Comparison of ENCODE assay signal across 9 mouse cellular contexts in the genomic region with DNA sequence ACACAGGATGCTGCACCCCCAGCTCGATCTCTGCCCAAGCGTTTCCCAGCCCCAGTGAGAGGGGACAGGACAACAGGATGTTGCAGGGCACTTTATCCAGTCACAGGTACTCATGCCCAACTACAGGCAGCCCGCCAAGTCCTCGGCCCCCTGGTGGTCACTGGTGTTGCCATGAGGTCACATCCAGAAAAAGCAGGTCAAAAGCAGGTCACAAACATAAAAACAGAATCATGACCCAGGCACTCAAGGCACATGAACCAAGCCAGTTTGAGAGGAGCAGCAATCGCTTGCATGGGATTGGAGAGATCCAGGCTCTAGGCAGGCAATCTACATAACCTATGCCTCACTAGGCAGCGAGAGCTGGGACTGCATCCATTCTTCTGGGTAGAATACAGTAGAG. TPM values are rescaled to one million over a fixed set of nuclear protein-coding genes. Genes with fewer than 3 reads are reported as not detected.
DNase-seq lines count a peak whose midpoint lies in the region; ATAC-seq and TF ChIP-seq lines count a peak whose summit lies in the region.
"Had no signal": no experiment of that assay in that cellular context is flagged by ENCODE, and none has a peak within 500 bp of the region (broad histone marks: within the 10 kb centered on the region; RNA-seq: fewer than 3 reads in every experiment).

No protein-coding gene starts in this region.

- H3K27me3 ChIP-seq in thymus, adult 2 months (ENCODE audit: control insufficient read depth, insufficient read depth, low read length) = no peaks in the 10 kb centered on the region
- H3K27me3 ChIP-seq in kidney, embryonic 16.5 days (ENCODE audit: insufficient read depth, low read length) = no peaks in the 10 kb centered on the region
- H3K27me3 ChIP-seq: embryonic facial prominence, embryonic 13.5 days had no signal

- H3K36me3 ChIP-seq in thymus, adult 2 months (ENCODE audit: control insufficient read depth, insufficient read depth, low read length) = peaks cover 38% of the 10 kb centered on the region
- peaks cover 27% of the 10 kb centered on the region for H3K36me3 ChIP-seq in kidney, embryonic 16.5 days (ENCODE audit: insufficient read depth, low read length)

- H3K9ac ChIP-seq in kidney, embryonic 16.5 days (replicated peaks; ENCODE audit: low read length) = no peak overlapping the region

- peak; percentile 58; the same call in 1 of the 2 replicates for TF ChIP-seq CTCF in thymus, adult 2 months (IDR thresholded peaks at IDR 0.05; ENCODE audit: borderline replicate concordance, control insufficient read depth, extremely low read depth, insufficient read depth, low read length, poor library complexity)

- H3K4me2 ChIP-seq in kidney, embryonic 16.5 days (replicated peaks; ENCODE audit: low read depth, low read length) = no peak overlapping the region
- H3K4me2 ChIP-seq: embryonic facial prominence, embryonic 13.5 days had no signal

- peak; percentile 52; the same call in 1 of the 2 replicates for ATAC-seq in granulocyte monocyte progenitor cell, adult 5-6 weeks (replicated peaks; ENCODE audit: poor library complexity, severe bottlenecking)
- 0 out of 2 replicates have a peak, but pooled peaks have one; percentile 7 for ATAC-seq in kidney, embryonic 16.5 days (ENCODE audit: low FRiP score, low TSS enrichment)
- ATAC-seq in megakaryocyte, adult 5-6 weeks (ENCODE audit: poor library complexity, severe bottlenecking) = 0 out of 2 replicates have a peak, but pooled peaks have one; percentile 33

- no peak overlapping the region for H3K4me3 ChIP-seq in thymus, adult 2 months (ENCODE audit: control insufficient read depth, insufficient read depth, low read length)
- no peak overlapping the region for H3K4me3 ChIP-seq in kidney, embryonic 16.5 days (ENCODE audit: low read length)
- H3K4me3 ChIP-seq: embryonic facial prominence, embryonic 13.5 days had no signal

- peak; percentile 47 for DNase-seq in thymus, adult 2 months
- DNase-seq in thymus, adult 18-20 months = no peak
- peak; percentile 78 for DNase-seq in cerebellum, adult 11-12 months
- peak; percentile 49 for DNase-seq in thymus, postnatal 25 days
- no peak for DNase-seq in layer of hippocampus, adult 9-11 months

- no peak for TF ChIP-seq POLR2A in thymus, adult 2 months (IDR thresholded peaks at IDR 0.05; ENCODE audit: control insufficient read depth, extremely low read depth, insufficient read depth, low read length, poor library complexity)

- 68% methylated on average over 6 of the region's 6 CpGs for WGBS in thymus, adult 2 months
- WGBS in kidney, embryonic 16.5 days = 39% methylated on average over 6 of the region's 6 CpGs

- 0 out of 2 replicates have a peak, but pooled peaks cover 6% of the 10 kb centered on the region for H3K4me1 ChIP-seq in thymus, adult 2 months (replicated peaks; ENCODE audit: control insufficient read depth, insufficient read depth, low read length)
- 0 out of 2 replicates have a peak, but pooled peaks cover 11% of the 10 kb centered on the region for H3K4me1 ChIP-seq in kidney, embryonic 16.5 days (ENCODE audit: insufficient read depth, low read length)

- H3K9me3 ChIP-seq in kidney, embryonic 16.5 days (ENCODE audit: low read length) = no peaks in the 10 kb centered on the region
- H3K9me3 ChIP-seq: embryonic facial prominence, embryonic 13.5 days had no signal

- H3K27ac ChIP-seq in thymus, adult 2 months (ENCODE audit: control insufficient read depth, insufficient read depth, low read length) = no peak overlapping the region
- H3K27ac ChIP-seq in kidney, embryonic 16.5 days (ENCODE audit: low read length) = no peak overlapping the region

RNA-seq across cellular contexts. Expression of a gene that starts 14.2 kb away (rescaled TPM):
- 283 and 325 TPM in 2 replicates for polyA plus RNA-seq in thymus, adult 2 months (2012; rRNA removed)
- total RNA-seq in granulocyte monocyte progenitor cell, adult 5-6 weeks (2014; fragmentation: Nextera tagmentation) = 1.3 and 8.5 TPM in 2 replicates
- total RNA-seq in granulocyte monocyte progenitor cell, adult 5-6 weeks (2017) = 8.8 and 16.9 TPM in 2 replicates
- 7.1 and 8.7 TPM in 2 replicates for polyA plus RNA-seq in kidney, embryonic 16.5 days (2015; fragmentation: Nextera tagmentation; extraction: Ambion mirVana)
- total RNA-seq in megakaryocyte, adult 5-6 weeks (2015) = 7.9 and 11.6 TPM in 2 replicates
- total RNA-seq in megakaryocyte, adult 5-6 weeks (2017) = 11.8 and 12.5 TPM in 2 replicates

RNA-seq across cellular contexts. Expression of a gene that starts 32.8 kb away (rescaled TPM):
- 0.18 and 0.29 TPM in 2 replicates for polyA plus RNA-seq in thymus, adult 2 months (2012; rRNA removed)
- total RNA-seq in granulocyte monocyte progenitor cell, adult 5-6 weeks (2014; fragmentation: Nextera tagmentation) = 2.4 and 2.8 TPM in 2 replicates
- total RNA-seq in granulocyte monocyte progenitor cell, adult 5-6 weeks (2017) = 3.3 and 3.6 TPM in 2 replicates
- polyA plus RNA-seq in kidney, embryonic 16.5 days (2015; fragmentation: Nextera tagmentation; extraction: Ambion mirVana) = 0.20 and 0.35 TPM in 2 replicates
- total RNA-seq in megakaryocyte, adult 5-6 weeks (2015) = 0.22 and 0.41 TPM in 2 replicates
- 0.28 and 0.55 TPM in 2 replicates for total RNA-seq in megakaryocyte, adult 5-6 weeks (2017)

RNA-seq across cellular contexts. Expression of a gene that starts 32.9 kb away (rescaled TPM):
- polyA plus RNA-seq in thymus, adult 2 months (2012; rRNA removed) = 10.8 and 11.0 TPM in 2 replicates
- total RNA-seq in granulocyte monocyte progenitor cell, adult 5-6 weeks (2014; fragmentation: Nextera tagmentation) = 8.0 and 9.4 TPM in 2 replicates
- total RNA-seq in granulocyte monocyte progenitor cell, adult 5-6 weeks (2017) = 4.8 and 9.5 TPM in 2 replicates
- 28.0 and 29.5 TPM in 2 replicates for polyA plus RNA-seq in kidney, embryonic 16.5 days (2015; fragmentation: Nextera tagmentation; extraction: Ambion mirVana)
- 3.2 and 4.5 TPM in 2 replicates for total RNA-seq in megakaryocyte, adult 5-6 weeks (2015)
- 2.3 and 3.9 TPM in 2 replicates for total RNA-seq in megakaryocyte, adult 5-6 weeks (2017)

RNA-seq across cellular contexts. Expression of a gene that starts 53.2 kb away (rescaled TPM):
- polyA plus RNA-seq in thymus, adult 2 months (2012; rRNA removed) = 0.24 and 2.3 TPM in 2 replicates
- not detected in 2 replicates for total RNA-seq in granulocyte monocyte progenitor cell, adult 5-6 weeks (2014; fragmentation: Nextera tagmentation)
- not detected in 2 replicates for total RNA-seq in granulocyte monocyte progenitor cell, adult 5-6 weeks (2017)
- polyA plus RNA-seq in kidney, embryonic 16.5 days (2015; fragmentation: Nextera tagmentation; extraction: Ambion mirVana) = 0.22 and 0.23 TPM in 2 replicates
- 0.09 TPM in 1 of 2 replicates, not detected in the other for total RNA-seq in megakaryocyte, adult 5-6 weeks (2015)
- total RNA-seq in megakaryocyte, adult 5-6 weeks (2017) = not detected in 2 replicates

Comparison
In these comparisons a context has a peak if more than half of its experiments do, and no peak if none do; other contexts are left out.
1. DNase-seq: peak in thymus, adult 2 months (single experiment), cerebellum, adult 11-12 months (single experiment) and thymus, postnatal 25 days (single experiment); none in thymus, adult 18-20 months (0 of 2) and layer of hippocampus, adult 9-11 months (single experiment).
2. Peak in every context shown above with its lines, with median percentiles within 50 percentile points of each other: ATAC-seq.